Mouse (Mus musculus) gastrocnemius, postnatal 4 days (tissue): ENCODE measurements around the gene Filip1l. TPM values are rescaled to one million over a fixed set of nuclear protein-coding genes. Genes with fewer than 3 reads are reported as not detected.

Experiments
- DNase-seq, 2 experiments: peaks; one replicate each; pipeline ENCODE4 v3.0.0; 2021 to 2022; ENCODE audit warnings: low spot score in 2 of 2, mixed read lengths in 2 of 2
- total RNA-seq, 2 experiments: library from RNA; stranded (reverse); gene quantifications; 2 replicates each; pipeline ENCODE4 v1.2.3; 2021

Filip1l gene
- total RNA-seq, 2 experiments from 2014 or later = 55.5 to 76.5 TPM

DNA sequence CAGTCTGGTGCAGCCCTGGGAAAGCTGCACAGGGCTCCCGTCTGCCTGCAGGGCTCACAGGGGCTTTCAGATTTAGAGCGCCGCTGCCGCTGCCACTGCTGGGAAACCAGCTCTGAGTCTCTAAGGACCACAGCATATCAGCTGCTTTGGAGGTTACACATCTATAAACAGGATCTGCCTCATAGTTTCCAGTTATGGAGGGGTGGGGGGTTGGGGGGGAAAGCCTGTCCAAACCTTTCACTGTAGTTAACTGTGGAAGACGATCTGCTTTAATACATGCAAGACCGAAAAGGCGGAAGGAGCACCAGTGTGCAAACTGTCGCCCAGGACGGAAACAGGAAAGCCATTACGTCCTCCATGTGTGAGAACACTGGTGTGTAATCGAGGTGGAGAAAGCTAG is 40.3 kb downstream of the Filip1l start:
- DNase-seq = peak in 1 of 2 experiments; percentile 45

DNA sequence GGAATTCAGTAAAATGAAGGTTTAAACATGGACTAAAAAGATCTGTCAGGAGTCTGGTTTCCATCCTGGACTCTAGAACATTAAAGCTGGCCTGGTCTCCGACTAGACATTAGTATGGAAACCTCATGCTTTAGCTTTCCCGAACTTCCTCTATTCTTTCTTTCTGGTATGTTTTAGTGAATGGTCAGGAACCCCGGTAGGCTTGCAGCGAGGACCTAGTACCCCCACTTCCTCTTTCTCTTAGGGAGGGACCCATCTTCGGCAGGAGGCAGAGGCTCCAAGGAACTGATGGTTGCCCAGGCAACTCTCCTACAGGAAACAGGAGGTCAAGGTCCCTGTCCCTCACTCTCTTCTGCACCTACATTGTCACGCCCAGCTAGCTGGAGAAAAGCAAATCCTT is 43.4 kb downstream of the Filip1l start:
- no peak for DNase-seq

DNA sequence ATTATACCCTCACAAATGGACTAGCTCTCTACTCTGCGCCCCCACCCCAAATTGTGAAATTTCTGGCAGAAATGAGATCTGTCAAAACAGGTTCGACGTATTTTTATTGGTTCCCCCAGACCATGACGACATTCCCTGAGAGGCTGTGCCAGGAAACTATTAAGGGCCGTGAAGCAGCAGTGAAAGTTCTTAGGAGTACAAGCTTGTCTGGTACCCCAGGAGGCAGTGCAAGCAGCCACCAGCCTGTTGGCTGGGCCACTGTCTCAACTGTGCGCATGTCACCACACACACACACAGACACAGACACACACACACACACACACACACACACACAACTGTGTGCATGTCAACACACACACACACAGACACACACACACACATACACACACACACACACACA is 45.0 kb downstream of the Filip1l start:
- DNase-seq = no peak

DNA sequence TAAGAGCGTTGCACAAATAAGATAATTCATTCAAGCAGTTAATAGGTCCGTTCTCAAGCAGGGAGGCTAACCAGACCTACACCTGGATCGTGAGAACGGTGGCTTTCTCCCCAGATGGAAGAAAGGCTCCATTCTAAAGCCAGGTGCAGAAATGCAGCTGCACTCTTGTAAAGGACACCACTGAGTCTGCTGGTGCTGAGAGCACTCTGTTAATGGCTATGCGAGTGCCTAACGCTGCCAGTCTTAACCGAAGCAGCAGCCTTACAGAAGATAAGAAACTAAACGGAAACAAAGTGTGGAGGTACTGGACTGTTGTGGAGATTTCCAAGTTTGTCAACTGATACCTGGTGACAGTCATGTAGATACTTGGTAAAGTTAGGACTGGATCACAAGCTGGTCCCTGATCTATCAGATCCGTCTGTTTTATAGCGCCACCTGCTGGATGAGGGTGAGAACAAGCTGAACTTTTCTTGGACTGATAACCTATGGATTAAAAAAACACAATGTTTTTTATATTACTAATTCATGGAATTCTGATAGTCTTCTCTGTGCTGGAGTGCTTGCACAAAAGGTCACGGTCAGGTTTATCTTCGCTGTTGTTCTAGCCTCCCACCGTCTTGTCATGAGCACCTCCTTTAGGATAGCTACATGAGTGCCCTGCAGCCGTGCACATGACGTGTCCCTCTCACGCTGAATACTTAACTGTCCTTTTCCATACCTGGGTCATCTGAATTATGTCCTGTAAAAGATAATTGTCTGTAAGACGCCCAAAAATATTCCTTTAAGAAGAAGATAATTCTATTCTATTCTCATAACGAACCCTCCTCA is 45.7 kb downstream of the Filip1l start:
- peak; percentile 51 to 73 for DNase-seq

DNA sequence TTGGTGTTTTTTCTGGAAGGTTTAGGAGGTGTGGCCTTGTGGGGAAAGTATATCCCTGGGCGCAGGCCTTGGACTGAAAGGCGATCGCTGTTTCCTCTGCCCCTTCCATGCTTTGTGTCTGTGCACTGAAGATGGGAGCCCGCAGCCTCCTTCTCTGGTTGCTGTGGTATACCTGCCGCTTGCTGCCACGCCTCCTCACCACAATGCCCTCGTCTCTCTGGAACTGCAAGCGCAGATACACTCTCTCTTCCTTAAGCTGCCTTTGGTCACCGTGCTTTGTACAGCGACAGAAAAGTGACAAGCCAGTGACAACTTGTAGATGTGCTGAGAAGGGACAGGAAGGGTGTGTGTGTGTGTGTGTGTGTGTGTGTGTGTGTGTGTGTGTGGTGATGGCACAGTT is 46.7 kb downstream of the Filip1l start:
- DNase-seq = no peak

DNA sequence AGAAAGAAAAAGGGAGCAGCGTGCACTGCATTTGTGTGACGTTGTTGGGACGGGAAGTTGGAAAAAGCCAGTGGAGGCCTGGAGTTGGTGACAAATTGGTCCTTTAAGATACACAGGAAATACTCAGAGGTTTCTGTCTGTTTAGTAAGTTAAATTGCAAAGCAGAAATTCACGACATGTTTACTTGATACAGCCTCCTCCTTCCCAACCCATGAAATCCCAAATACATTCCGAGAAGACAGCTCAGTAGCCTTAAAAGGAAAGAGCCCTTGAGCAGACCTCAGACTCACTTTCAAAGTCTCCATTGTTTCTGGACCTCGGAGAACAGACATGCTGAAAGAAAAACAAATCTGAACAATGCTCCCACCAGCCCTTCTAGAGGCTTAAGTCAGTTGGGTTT is 48.8 kb downstream of the Filip1l start:
- DNase-seq = no peak

DNA sequence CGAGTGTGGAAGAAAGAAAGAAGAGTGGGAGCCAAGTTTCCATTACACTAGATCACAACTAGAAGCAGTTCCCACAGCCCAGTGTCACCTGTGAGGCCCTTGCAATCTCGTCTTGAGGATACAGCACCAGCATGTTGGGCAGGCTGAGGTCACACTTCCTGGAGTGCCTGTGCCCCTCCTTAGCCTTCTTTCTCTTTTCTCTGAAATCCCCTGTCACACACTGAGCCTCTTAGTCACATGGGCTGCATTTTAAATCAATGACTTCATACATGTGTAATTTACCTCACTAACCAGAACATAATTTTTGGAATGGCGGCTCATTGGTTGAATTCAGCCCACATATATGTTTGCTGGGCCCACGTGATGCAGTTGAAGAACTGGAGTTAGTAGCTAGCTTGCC is 50.0 kb downstream of the Filip1l start:
- DNase-seq = no peak

DNA sequence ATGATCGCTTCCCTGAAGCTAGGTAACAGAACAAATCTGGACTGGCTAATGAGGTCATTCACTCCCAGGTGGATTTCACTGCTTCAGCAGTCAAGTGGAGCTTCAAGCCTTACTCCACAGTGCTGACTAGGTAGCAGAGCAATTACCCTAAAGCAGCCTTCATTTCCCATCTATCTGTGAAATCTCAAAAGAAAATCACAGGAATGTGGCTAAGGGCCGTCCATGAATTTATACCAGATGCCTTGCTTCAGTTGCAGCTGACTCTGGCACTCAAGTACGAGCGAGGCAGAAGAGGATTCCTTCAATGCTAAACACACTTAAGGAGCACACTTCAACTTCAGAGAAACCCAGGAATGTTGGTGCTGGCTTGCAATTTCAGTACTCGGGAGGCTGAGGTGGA is 50.9 kb downstream of the Filip1l start:
- no peak for DNase-seq

DNA sequence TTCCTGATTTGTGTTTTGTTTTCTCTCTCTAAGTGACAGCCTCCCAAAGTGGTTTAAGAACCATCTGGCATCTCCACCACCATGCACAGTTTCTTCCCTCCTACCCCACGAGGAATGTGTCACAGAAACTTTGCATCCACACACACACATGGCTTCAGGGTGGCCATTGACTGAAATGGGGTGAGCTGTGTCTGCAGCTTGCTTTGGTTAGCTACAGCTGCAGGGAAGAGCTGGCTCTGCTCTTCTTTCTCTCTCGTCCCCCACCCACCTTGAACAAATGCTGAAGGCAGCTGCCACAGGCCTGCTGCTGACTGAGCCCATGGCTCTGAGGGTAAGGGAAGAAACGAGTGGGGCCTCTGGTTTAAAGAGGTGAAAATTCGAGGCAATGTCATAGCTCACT is 59.9 kb downstream of the Filip1l start:
- DNase-seq = no peak

DNA sequence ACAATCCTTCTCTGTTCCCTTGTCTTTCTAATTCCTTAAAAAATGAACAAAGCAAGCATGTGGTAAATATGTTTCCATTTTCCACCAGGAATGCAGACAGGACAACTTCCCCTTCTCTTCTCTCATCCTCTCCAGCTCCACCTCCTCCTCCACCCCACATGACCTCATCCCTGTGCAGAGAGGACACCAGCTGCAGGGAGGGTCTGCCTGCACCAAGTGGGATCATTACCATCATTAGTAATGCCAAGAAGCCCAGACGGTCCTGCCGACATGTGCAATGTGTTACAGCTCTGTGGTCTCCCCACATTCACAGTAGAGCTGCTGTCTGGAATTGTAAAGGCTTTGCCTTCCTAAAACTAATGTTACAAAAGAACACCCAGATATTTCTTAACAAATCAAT is 63.2 kb downstream of the Filip1l start:
- no peak for DNase-seq

DNA sequence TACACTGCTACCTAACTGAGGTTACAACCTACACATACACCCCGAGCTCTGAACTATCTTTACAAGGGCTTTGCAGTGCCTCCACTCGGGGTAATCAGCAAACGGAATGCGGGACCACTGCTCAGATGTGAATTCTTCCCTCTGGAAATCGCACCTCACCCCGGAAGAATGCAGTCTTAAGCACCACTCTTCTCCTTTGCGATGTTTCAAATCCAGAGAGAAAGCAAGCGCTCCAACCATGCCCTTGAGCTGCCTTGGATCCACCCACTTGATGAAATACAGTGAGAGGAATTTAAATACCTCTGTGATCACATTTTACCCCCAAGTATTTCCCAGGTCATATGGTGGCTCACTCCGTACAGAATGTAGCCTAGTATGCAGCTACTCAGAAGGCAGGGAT is 64.1 kb downstream of the Filip1l start:
- DNase-seq = no peak

DNA sequence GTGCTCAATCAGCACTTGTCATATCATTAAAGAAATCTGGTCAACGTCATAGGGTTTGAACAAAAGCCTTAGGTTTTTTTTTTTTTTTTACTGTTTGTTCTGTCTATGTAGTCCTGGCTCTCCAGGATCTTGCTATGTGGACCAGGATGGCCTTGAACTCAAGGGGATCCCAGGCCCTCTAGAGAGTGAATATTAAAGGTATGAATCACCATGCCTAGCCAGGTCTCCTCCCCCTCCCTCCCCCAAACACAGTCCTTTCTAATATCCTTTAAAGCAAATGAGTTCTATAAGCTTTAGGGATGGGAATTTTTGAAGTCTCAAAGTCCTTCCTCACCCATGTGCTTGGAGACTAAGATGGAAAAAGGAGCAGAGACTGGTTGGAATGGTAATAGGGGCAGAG is 65.1 kb downstream of the Filip1l start:
- DNase-seq = no peak

DNA sequence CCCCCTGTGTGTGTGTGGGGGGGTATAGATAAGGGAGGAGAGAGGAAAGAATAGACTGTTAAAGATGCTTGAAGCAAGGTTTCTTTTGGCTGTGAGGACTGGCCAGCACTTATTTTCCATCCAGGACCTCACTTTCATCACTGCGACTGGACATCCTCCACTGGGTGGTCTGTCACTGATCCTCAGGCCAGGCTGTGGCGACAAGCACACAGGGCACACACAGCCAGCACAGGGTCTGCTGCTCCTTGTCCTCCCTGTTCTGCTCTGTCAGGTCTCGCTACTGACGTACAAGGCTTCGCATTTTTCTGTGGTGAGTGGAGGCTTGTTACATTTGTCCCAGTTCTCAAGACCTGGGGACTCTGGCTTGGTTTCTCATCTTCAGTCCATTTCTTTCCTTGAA is 66.4 kb downstream of the Filip1l start:
- no peak for DNase-seq

DNA sequence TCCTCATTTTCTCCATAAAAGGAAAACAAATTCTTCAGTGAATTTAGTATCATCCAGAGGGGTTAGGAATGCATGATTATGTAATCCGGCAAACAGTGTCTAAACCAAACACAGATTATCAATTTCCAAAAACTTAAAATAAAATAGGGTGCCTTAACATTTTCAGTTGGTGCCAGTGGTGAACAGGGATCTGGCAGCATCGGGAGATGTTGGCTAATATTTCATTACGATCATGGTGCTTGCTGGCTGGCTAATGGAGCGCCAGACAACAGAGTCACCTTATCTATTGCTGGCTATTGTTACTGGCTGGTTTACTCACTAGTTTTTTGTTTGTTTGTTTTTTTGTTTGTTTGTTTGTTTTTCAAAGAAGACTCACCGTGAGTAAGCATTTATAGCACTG is 67.0 kb downstream of the Filip1l start:
- DNase-seq = no peak

DNA sequence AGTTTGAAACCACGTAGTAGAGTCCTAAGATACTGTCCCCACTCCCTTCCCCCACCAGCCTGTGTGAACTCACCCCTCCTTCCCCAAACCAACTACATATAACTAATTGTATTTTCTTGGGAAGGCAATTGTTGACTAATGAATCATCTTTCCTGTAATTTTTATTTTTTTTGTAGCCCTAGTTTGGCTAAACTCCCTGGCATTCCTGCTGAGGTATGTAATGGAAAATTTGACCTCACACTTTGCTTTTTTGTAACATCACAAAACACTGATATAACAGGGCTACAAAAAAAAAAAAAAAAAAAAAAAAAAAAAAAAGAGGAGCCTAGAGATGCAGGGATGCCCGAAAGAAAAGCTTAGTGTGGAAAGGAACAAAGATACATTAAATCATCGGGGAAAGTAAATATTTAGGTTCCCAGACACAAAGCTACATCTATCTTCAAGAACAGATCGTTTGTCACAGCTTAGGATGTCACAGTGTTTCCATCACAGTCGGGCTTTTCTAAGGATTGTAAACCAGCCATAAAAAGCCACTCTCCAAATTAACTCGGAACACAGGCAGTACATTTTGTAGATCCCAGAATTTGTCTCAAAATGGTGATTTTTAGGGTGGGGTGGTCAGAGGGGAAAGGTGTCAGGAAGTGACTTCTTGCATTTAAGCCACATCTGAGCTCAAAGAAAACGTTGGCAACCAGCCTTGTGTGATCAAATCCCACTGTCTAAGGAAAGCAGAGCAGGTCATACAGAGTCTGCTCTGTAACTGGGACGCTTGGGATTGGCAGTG is 68.1 kb downstream of the Filip1l start:
- no peak for DNase-seq

DNA sequence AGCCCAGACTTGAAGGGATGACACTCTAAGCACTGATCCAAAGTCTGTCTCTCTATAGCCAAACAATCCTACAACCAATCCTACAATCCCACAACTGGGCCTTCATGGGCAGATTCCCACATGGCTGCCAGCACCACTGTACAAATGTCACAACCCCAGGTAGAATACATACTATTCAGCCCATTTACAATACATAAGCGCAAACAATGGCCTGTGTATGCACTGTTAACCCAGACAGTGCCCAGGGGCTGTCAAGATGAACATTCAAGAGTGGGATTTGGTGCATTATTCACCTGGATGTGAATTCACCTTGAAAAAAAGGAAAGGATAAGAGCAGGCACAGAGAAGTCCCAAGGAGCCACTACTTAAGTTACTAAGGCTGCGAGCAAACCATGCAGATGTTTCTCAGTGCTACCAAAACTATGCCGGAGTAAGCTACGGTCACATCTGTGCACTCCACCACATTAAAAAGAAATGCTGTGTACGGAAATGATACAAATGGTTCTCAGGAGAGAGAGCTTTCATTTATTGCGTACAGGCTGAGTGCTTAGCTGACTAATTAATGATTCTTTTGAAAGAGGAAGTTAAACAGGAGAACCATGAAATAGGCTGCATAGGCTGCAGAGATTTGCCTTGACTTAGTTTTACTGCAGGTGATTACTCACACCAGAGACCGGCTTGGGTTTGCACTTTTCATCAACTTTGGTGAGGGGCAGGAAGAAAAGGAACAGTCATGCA is 69.0 kb downstream of the Filip1l start:
- DNase-seq = no peak

DNA sequence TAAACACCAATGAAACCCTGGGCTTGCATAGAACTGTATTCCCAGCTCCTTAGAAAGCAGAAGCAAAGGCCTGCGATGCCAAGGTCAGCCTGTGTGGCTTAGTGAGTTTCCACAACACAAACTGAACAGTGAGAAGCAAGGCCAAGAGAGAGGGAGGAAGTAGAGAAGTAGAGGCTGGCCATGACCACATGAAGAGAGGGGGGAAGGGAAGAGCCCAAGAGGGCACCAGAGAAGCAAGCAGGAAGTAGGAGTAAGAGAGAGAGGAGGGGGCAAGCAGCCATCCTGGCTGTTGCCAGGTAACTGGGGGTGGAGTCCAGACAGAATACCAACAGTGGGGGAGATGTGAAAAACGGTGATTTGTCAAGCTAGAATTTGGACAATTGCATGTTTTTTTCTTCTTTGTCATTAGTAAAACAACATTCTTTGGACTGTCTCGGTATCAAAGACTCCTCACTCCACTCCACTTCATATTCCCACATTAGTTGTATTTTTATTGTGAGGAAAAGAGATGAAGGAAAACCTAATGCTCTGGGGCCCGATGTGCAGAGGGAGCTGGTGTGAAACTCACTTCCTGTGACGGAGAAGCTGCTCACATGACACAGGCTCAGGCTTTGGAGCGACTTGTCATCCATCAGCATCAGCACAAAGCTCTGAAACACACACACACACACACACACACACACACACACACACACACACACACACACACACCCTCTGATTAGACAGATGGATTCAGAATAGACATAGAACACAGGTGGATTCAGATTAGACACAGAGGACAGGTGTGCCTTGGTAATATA is 70.3 kb downstream of the Filip1l start:
- no peak for DNase-seq

DNA sequence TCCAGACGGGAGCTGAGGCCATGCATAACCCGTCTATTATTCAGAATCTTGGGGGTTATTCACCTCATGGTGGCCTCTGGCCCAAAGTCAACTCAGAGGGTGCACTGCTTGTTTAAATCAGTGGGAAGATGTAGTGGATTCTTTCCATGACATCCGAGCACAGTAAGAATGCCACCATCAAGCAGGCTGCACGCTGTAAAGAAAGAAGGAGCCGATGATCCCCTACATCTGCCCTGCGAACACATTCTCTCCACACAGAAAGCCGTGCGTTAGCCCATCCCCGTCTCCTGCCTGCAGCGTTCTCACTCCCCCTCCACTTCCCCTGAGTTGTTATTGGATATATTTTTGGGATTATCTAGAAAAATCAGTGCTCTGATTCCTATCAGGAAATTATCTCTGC is 73.8 kb downstream of the Filip1l start:
- no peak for DNase-seq

DNA sequence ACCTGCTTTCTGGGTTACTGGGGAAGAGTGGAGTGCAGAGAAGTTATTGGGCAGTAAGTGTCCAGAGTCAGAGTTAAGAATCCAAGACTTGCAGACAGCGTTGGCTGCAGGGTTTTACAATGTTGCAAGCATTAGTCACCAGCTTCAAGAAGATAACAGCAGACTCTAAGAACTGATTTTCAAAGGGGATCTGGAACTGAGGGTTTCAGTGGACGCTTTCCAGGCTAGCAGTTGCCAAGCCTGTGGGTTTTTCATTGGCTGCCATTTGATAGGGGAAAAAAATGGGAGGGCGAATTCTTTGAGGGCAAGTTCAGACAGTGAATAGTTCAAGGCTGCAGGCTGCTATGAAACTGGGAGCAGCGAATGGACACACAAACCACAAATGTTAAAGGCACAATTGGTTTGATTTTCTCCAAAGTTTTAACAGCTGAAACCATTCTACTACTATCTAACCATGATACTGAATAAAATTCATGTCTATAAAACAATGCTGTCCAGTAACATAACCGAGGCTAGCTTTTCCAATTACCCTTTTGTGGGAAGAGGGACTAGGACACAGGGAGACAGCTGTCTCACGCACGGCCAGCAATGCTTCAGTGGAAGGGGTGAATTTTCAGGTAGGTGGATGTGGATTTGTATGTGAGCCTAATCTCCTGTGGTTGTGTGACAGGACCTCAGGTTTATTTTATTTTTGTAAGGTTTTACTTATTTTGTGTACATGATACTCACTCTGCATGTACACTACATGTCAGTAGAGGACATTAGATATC is 74.8 kb downstream of the Filip1l start:
- no peak for DNase-seq

DNA sequence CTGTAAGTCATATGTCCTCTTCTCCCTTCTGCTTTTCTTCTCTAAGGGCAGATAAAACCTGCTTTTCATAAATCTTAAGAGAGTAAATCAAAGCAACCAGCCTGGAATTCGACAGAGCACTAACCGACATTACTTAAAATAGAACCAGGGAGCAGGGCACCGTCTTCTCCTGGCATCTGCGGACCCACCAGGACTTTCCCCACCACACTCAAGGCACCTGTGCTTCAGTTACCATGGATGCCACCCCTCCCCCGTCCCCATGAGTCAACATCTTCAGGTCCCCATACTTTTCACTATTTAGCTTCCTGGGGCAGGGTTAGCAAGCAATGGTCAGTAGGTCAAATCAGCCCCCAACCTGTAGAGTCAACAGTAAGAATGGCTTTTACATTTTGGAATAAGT is 76.1 kb downstream of the Filip1l start:
- no peak for DNase-seq
